Mouse (Mus musculus): ENCODE measurements around the gene Mas1. TPM values are rescaled to one million over a fixed set of nuclear protein-coding genes. Genes with fewer than 3 reads are reported as not detected.

Mas1 gene
- total RNA-seq, 1 experiment = not detected

DNA sequence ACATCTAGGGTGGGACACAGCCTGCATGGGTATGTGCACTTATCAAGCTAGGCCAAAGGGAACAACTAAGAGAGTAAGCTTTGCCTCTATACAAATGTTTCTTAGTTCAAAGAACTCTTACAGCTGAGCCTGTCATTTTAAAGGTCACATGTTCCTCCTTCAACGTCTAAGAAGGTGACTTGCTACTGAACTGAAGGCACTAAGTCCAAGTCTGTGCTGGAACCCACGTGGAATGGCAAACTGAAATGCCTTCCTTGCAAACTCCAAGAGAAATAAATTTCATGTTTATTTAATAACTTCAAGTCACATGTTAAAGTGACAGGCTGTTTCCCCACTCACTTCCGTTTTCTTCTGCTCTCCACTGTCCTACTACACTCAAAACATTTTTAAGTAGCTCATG, 10.5 kb downstream of the Mas1 start:
- TF ChIP-seq CHD2 (IDR thresholded peaks at IDR 0.05; ENCODE audit: low read depth, low read length) = no peak
- no peak for TF ChIP-seq MAFK (IDR thresholded peaks at IDR 0.05; ENCODE audit: insufficient read depth, low read depth, low read length)
- no peak for TF ChIP-seq ZC3H11A (IDR thresholded peaks at IDR 0.05; ENCODE audit: borderline replicate concordance, low read depth, low read length)
- TF ChIP-seq HCFC1 (IDR thresholded peaks at IDR 0.05; ENCODE audit: borderline replicate concordance, insufficient read depth, low read length) = no peak
- TF ChIP-seq ZNF384 (IDR thresholded peaks at IDR 0.05; ENCODE audit: low read depth, low read length) = no peak
- no peak for DNase-seq (ENCODE audit: low read depth, low spot score)
- in situ Hi-C loops (cut with MboI; ENCODE audit: low sequenced_read_pairs in 2 of 2, unreplicated experiment in 2 of 2) = no loop called here

GRCm38 (mm10) chr17:12854386-12854785, 13.6 kb downstream of the Mas1 start:
- Histone ChIP-seq H3K9ac (ENCODE audit: insufficient read depth, low read depth, low read length, poor library complexity, severe bottlenecking) (no peak overlapping the region), H3K27ac (ENCODE audit: insufficient read depth, low read depth, low read length, poor library complexity, severe bottlenecking) (no peak overlapping the region), H3K4me3 (ENCODE audit: insufficient read depth in 1 of 2, low read depth in 1 of 2, low read length in 2 of 2, poor library complexity in 1 of 2, severe bottlenecking in 1 of 2) (no peak overlapping the region), H3K4me1 (ENCODE audit: control insufficient read depth in 2 of 2, insufficient read depth in 2 of 2, low read length in 2 of 2, poor library complexity in 1 of 2) (no peaks in the 10 kb centered on the region), H3K36me3 (ENCODE audit: control insufficient read depth, insufficient read depth, low read length, poor library complexity, severe bottlenecking) (no peaks in the 10 kb centered on the region), H3K9me3 (ENCODE audit: control insufficient read depth, insufficient read depth, low read depth, low read length) (no peaks in the 10 kb centered on the region)
- no peak for DNase-seq (ENCODE audit: low read depth, low spot score)
- TF ChIP-seq HCFC1 (IDR thresholded peaks at IDR 0.05; ENCODE audit: borderline replicate concordance, insufficient read depth, low read length) = no peak
- TF ChIP-seq MAFK (IDR thresholded peaks at IDR 0.05; ENCODE audit: insufficient read depth, low read depth, low read length) = no peak
- TF ChIP-seq ZC3H11A (IDR thresholded peaks at IDR 0.05; ENCODE audit: borderline replicate concordance, low read depth, low read length) = no peak
- TF ChIP-seq ZNF384 (IDR thresholded peaks at IDR 0.05; ENCODE audit: low read depth, low read length) = no peak
- no peak for TF ChIP-seq CHD2 (IDR thresholded peaks at IDR 0.05; ENCODE audit: low read depth, low read length)
- in situ Hi-C loops (cut with MboI; ENCODE audit: low sequenced_read_pairs in 2 of 2, unreplicated experiment in 2 of 2) = no loop called here

More for the DNA sequence above, 10.5 kb downstream of the Mas1 start:
- no peaks in the 10 kb centered on the region for H3K36me3 ChIP-seq (ENCODE audit: control insufficient read depth, insufficient read depth, low read length, poor library complexity, severe bottlenecking)
- no peak overlapping the region for H3K4me3 ChIP-seq (ENCODE audit: insufficient read depth in 1 of 2, low read depth in 1 of 2, low read length in 2 of 2, poor library complexity in 1 of 2, severe bottlenecking in 1 of 2)
- H3K27ac ChIP-seq (ENCODE audit: insufficient read depth, low read depth, low read length, poor library complexity, severe bottlenecking) = no peak overlapping the region
- no peak overlapping the region for H3K9ac ChIP-seq (ENCODE audit: insufficient read depth, low read depth, low read length, poor library complexity, severe bottlenecking)
- no peaks in the 10 kb centered on the region for H3K4me1 ChIP-seq (ENCODE audit: control insufficient read depth in 2 of 2, insufficient read depth in 2 of 2, low read length in 2 of 2, poor library complexity in 1 of 2)
- H3K9me3 ChIP-seq (ENCODE audit: control insufficient read depth, insufficient read depth, low read depth, low read length) = no peaks in the 10 kb centered on the region

- Histone ChIP-seq H3K4me3 (ENCODE audit: insufficient read depth in 1 of 2, low read depth in 1 of 2, low read length in 2 of 2, poor library complexity in 1 of 2, severe bottlenecking in 1 of 2) (no peak overlapping the region), H3K36me3 (ENCODE audit: control insufficient read depth, insufficient read depth, low read length, poor library complexity, severe bottlenecking) (no peaks in the 10 kb centered on the region), H3K4me1 (ENCODE audit: control insufficient read depth in 2 of 2, insufficient read depth in 2 of 2, low read length in 2 of 2, poor library complexity in 1 of 2) (no peaks in the 10 kb centered on the region), H3K9me3 (ENCODE audit: control insufficient read depth, insufficient read depth, low read depth, low read length) (no peaks in the 10 kb centered on the region), H3K27ac (ENCODE audit: insufficient read depth, low read depth, low read length, poor library complexity, severe bottlenecking) (no peak overlapping the region), H3K9ac (ENCODE audit: insufficient read depth, low read depth, low read length, poor library complexity, severe bottlenecking) (no peak overlapping the region)
- no peak for DNase-seq (ENCODE audit: low read depth, low spot score)
- in situ Hi-C loops (cut with MboI; ENCODE audit: low sequenced_read_pairs in 2 of 2, unreplicated experiment in 2 of 2) = no loop called here
- TF ChIP-seq HCFC1 (IDR thresholded peaks at IDR 0.05; ENCODE audit: borderline replicate concordance, insufficient read depth, low read length) (no peak), ZNF384 (IDR thresholded peaks at IDR 0.05; ENCODE audit: low read depth, low read length) (no peak), MAFK (IDR thresholded peaks at IDR 0.05; ENCODE audit: insufficient read depth, low read depth, low read length) (no peak), CHD2 (IDR thresholded peaks at IDR 0.05; ENCODE audit: low read depth, low read length) (no peak), ZC3H11A (IDR thresholded peaks at IDR 0.05; ENCODE audit: borderline replicate concordance, low read depth, low read length) (no peak)
Observed at GRCm38 (mm10) chr17:12853821-12854220, 14.1 kb downstream of the Mas1 start.

GRCm38 (mm10) chr17:12851689-12852088, 16.3 kb downstream of the Mas1 start:
- Histone ChIP-seq H3K4me1 (ENCODE audit: control insufficient read depth in 2 of 2, insufficient read depth in 2 of 2, low read length in 2 of 2, poor library complexity in 1 of 2) (no peaks in the 10 kb centered on the region), H3K9ac (ENCODE audit: insufficient read depth, low read depth, low read length, poor library complexity, severe bottlenecking) (no peak overlapping the region), H3K9me3 (ENCODE audit: control insufficient read depth, insufficient read depth, low read depth, low read length) (no peaks in the 10 kb centered on the region), H3K4me3 (ENCODE audit: insufficient read depth in 1 of 2, low read depth in 1 of 2, low read length in 2 of 2, poor library complexity in 1 of 2, severe bottlenecking in 1 of 2) (no peak overlapping the region), H3K27ac (ENCODE audit: insufficient read depth, low read depth, low read length, poor library complexity, severe bottlenecking) (no peak overlapping the region), H3K36me3 (ENCODE audit: control insufficient read depth, insufficient read depth, low read length, poor library complexity, severe bottlenecking) (no peaks in the 10 kb centered on the region)
- in situ Hi-C loops (cut with MboI; ENCODE audit: low sequenced_read_pairs in 2 of 2, unreplicated experiment in 2 of 2) = no loop called here
- no peak for TF ChIP-seq ZNF384 (IDR thresholded peaks at IDR 0.05; ENCODE audit: low read depth, low read length)
- DNase-seq (ENCODE audit: low read depth, low spot score) = no peak

GRCm38 (mm10) chr17:12849778-12850382, 18.1 kb downstream of the Mas1 start:
- H3K36me3 ChIP-seq (ENCODE audit: control insufficient read depth, insufficient read depth, low read length, poor library complexity, severe bottlenecking) = no peaks in the 10 kb centered on the region
- no peak overlapping the region for H3K4me3 ChIP-seq (ENCODE audit: insufficient read depth in 1 of 2, low read depth in 1 of 2, low read length in 2 of 2, poor library complexity in 1 of 2, severe bottlenecking in 1 of 2)
- DNase-seq (ENCODE audit: low read depth, low spot score) = no peak
- H3K9ac ChIP-seq (ENCODE audit: insufficient read depth, low read depth, low read length, poor library complexity, severe bottlenecking) = no peak overlapping the region
- H3K4me1 ChIP-seq (ENCODE audit: control insufficient read depth in 2 of 2, insufficient read depth in 2 of 2, low read length in 2 of 2, poor library complexity in 1 of 2) = no peaks in the 10 kb centered on the region
- in situ Hi-C loops (cut with MboI; ENCODE audit: low sequenced_read_pairs in 2 of 2, unreplicated experiment in 2 of 2) = no loop called here
- no peak overlapping the region for H3K27ac ChIP-seq (ENCODE audit: insufficient read depth, low read depth, low read length, poor library complexity, severe bottlenecking)
- TF ChIP-seq ZNF384 (IDR thresholded peaks at IDR 0.05; ENCODE audit: low read depth, low read length) = no peak
- H3K9me3 ChIP-seq (ENCODE audit: control insufficient read depth, insufficient read depth, low read depth, low read length) = no peaks in the 10 kb centered on the region
